Mouse (Mus musculus): ENCODE measurements around the gene Ripk1.
A peak's percentile ranks its signal among the peaks of the same experiment; 100 is the strongest.

Ripk1 gene

DNA sequence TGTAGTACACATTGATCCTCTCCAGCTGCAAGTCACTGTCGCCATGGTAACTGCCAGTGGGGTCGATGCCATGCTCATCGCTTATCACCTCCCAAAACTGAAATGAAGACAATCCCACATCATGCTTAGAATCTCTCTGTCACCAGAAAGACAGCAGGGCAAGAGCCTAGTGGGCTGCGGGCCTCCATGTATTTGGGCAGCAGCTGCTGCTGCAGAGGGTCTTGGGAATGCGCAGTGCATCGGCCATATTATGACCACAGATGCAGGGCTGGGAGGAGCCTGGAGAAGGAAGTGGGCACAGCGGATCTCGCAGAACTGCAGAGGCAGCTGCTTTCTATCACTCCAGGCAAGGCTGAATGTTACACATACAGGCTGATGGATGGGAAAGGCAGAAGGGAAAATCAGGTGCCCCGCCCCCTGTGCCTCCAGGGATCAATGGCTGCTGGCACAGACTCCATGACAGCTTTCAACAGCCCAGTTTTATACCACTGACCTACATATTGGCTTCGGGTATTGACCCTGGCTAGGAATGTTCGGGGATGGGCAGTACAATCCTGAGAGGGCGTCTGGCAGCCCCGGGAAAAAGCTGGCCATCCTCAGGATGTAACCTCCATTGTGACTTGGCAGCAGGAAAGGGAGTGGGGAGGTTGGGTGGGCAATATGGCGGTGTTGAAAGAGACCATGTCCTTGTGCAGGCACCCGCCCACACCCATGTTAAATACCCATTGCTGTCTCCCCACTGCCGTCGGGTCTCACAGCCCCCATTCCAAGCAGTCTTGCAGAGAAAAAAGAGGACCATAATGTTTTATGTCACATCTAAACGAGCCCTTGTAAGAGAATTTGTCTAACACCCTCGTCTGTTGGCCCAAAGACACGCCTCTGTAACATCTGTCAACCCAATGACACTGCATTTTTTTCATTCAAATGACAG, 74.7 kb downstream of the Ripk1 start:
- DNase-seq (ENCODE audit: low read depth, low spot score) = no peak

DNA sequence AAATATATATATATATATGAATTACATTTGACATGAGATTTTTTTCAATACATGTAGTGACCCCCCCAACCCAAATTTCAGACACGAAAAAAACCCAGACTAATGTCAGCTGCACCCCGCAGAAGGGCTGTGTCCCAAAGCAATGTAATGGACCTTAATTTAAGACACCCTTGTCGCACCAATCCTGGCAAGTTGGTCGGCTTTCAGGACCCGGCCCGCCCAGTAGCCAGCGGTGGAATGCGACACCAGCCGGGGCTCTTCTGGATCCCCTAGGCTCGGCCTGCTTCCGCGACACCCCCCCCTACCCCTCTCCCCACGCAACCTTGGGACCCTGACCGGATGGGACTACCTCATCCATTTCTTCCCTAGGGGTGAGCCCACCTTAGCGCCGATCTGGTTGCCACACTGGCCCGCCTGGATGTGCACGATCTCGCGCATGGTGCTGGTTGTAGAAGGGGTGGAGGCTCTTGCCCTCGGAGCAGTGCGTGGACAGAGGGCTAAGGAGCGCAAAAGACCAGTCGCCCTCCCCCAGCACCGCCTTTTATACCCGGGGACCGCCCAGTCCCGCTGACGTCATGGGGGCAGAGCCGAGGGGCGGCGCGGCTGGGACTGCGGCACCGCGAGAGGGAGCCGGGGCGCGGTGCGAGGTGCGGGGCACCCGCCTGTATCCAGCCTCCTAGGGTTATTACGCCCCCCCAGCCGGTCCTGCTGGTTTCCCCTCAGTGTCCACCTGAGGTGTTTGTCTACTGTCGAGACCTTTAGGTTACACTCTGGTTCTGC, 75.5 kb downstream of the Ripk1 start, which contains the start of gene Tubb2a:
Gene Tubb2a, minus strand, starts transcription at position 516 of the 780 bp plus-strand sequence.
- peak; percentile 56 for DNase-seq (ENCODE audit: low read depth, low spot score)

DNA sequence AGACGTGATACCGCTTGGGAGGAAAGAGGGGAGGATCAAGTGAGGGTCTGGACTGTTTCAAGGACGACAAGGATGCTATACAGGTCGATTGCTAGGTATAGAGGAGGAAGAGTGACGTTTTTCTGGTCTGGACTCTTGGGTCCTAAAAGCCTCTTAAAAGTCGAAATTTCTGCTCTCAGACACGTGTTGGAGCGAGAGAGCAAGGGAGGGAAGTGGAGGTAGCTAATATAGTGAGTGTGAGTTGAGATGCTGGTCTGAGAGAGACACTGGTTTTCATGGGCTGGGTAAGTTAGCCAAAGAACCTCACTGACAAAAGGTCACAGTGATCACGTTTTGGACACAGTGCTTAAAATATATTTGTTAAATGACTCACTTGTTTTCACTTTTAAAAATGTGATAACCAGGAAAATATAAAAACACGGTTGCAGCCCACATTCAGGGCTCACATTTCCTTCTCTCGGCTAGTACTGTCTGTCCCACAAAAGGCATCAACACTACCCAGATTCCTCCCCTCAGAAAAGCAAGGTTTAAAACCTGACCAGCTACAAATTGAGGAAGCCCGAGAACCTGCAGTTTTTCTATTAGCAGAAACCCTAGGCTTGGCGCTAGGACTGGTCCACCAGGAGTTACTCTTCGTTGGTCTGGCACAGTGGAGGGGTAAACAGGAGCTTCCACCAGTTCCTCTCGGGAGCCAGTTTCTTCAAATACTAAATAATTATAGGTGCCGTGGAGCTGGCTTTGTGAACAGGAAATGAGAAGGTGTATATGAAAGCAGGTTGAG, 76.5 kb downstream of the Ripk1 start:
- DNase-seq (ENCODE audit: low read depth, low spot score) = no peak

DNA sequence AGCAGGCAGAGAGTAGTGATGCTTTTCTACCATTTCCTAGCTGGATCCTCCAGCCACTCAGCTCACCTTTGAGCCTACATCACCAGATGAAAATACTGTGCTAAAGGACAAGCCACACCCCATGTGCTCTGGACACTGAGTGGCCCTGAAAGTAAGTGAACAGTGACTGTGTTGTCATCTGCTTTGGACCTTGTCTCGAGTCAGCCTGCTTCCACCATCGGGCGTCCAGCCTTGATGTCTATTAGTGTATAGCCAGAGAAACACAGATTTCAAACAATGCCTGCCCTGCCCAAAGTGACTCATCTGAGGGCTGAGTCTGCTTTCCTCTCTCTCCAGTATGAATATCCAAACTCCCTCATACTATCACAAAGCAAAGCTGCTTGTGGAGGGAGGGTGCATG, 77.6 kb downstream of the Ripk1 start:
- DNase-seq (ENCODE audit: low read depth, low spot score) = no peak

DNA sequence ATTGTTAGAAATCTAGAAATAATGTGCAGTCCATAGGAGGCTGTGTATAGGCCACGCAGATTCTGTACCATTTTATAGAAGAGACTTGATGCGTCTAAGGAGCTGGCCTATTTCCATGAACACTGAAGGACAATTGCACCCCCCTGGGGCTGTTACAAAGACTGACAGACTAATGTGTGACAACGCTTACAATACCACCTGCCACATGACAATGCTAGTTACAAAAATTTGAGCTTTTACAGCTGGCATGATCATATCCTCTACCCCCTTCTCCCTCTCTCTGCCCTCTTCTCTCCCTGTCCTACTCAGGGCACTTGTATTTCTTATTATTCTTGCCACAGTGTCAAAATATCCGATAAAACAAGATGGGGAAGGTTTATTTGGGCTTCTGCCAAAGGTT, 79.8 kb downstream of the Ripk1 start:
- no peak for DNase-seq (ENCODE audit: low read depth, low spot score)

DNA sequence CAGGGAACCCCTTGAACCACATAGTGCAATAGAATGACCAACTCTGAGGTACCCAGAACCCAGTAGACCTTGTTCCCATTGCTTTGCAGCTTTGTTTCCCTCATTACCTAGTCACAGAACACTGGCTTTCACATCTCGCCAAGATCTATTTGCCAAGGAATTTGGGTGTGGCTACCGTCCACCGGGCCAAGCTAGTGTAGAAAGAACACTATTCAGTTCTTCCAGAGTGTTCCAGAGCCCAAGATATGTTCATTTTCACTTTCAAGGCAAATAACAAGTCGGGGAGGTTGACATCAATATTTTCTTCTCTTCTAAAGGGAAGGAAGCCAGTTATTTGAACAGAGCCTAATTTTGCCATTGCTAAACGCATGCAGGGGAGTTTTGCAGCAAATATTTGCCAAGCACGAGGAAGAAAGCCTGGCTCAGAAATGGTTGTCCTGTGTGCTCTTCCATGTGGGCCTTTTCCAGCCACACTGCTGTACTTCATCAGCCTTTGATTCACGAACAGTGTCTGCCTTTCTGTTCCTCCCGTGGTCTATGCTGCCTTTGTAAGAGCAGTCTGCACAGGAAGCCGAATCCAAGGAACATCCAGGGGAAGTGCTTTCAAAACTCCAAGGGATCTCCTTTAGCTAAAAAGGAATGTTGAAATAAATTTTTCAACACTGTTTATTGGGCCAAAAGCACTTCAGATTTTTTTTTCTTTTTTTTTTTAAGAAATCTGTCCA, 82.0 kb downstream of the Ripk1 start:
- no peak for DNase-seq (ENCODE audit: low read depth, low spot score)

Data from WW6 (cell line).